Mouse (Mus musculus): ENCODE data around the gene Tmem87a.
A peak's percentile ranks its signal among the peaks of the same experiment; 100 is the strongest.

Gene Tmem87a

DNA sequence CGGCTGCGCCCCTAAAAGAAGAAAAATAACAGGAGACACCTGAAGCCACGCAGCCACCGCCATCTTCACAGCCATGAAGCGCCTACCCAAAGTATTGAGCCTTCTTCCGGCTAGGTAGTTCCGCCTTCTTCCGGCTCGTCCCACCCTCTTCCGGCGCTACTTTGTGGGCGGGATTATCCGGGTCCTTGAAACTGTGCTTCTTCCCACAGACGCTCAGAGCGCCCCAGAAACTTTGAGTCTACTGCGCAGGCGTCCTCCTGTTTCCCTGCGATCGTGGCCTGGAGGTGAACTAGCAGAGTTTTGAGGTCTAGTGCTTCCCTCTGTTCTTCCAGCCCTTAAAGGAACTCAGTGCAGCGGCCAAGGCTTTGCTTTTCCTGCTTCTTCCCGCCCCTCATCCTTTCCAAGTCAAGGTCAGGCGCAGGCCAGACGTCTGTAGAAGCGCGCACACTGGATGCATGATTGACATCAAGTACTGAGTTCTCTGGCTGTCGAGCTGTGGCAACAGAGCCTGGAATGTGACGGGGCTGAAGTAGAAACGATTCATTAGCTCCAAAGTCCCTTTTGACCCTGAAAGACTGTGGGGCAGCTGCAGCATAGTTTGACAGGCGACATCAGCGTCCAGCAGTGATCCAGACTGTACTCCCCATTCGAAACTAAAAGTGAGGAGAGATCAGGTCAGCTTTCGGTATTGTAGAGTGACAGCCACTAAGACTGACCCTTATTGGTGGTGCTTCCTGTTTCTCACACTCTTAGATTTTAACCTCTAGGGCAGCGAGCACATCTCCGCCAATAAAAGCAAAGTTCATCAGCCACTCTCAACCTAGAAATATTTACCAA, at the start of gene Tmem87a:
Gene Tmem87a, minus strand, starts transcription at position 128 of the 837 bp plus-strand sequence.
- peak; percentile 95 to 97 for DNase-seq

GRCm38 (mm10) chr2:120452600-120452999, 48.7 kb upstream of the Tmem87a start:
- no peak for DNase-seq

DNA sequence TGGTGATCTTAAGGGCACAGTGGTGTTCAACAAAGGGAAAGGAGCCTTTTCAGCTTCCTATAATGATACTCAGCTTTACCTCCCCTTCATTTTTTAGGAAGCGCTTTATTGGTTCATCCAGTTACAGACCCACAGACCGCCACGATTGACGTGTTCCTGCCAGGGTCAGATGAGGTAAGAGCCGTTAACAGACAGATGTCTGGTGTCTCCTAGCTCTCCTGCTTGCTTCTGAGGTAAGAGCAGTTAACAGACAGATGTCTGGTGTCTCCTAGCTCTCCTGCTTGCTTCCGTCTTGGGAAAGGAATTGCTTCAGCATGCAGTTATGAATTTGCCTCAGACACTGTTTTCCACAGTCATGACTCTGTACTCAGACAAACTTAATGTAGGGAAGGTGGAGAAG, 46.8 kb upstream of the Tmem87a start:
- DNase-seq = no peak

GRCm38 (mm10) chr2:120447306-120447705, 43.4 kb upstream of the Tmem87a start:
- no peak for DNase-seq

- no peak for DNase-seq
Observed at GRCm38 (mm10) chr2:120446373-120446772, 42.5 kb upstream of the Tmem87a start.

DNA sequence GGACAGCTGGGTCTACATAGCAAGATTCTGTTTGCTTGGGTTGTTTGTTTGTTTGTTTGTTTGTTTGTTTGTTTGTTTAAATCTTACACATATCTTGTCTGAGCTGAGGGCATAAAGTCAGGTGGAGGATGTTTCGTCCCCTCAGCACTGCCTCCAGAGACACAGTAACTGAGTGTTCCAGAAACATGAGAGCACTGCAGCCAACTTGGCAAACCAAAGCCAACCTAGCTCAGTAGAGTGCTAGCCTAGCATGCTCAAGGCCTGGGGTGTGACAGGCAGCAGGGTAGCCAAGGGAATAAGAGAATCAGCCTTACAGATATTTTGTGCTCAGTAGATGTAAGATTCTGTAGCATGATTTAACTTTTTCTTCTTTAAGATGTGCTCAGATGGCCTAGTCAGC, 40.6 kb upstream of the Tmem87a start:
- no peak for DNase-seq

GRCm38 (mm10) chr2:120424386-120424785, 20.5 kb upstream of the Tmem87a start:
- no peak for DNase-seq

DNA sequence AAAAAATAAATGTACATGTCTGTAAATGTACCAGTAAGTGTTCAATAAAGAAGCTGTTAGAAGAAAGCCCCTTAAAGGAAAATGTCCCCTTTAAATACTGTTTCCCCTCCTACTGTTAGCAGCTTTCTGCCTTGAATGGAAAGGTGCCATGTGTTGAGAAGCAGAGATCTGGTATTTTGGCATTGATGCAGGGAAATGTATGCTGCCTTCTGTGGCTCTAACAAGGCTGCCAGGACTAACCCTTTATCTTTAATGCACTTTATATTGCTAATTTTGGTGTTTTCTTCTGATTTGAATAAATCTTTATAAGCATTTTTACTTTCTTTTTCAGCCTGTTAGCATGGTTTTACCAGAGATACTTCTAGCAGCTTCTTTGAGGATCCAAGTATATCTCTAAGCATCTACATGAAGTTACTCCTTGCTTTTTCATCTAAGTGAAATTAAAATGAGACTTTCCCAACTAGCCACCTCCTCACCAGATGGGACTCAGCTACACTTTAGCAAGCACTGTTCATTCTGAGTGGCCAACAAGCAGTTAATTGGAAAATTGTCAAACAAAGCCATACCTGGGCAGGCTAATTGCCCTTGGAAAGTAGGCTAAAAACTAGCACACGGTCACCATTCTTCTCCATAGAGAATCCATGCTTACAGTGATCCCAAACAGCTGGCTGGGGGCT, 11.0 kb upstream of the Tmem87a start:
- DNase-seq = no peak

- no peak for DNase-seq
Observed at GRCm38 (mm10) chr2:120414113-120414512, 10.2 kb upstream of the Tmem87a start.

GRCm38 (mm10) chr2:120411096-120411628, 7.2 kb upstream of the Tmem87a start:
- DNase-seq = no peak

GRCm38 (mm10) chr2:120404823-120405765, 1.2 kb upstream of the Tmem87a start:
- peak in 1 of 2 experiments; percentile 21 for DNase-seq

DNA sequence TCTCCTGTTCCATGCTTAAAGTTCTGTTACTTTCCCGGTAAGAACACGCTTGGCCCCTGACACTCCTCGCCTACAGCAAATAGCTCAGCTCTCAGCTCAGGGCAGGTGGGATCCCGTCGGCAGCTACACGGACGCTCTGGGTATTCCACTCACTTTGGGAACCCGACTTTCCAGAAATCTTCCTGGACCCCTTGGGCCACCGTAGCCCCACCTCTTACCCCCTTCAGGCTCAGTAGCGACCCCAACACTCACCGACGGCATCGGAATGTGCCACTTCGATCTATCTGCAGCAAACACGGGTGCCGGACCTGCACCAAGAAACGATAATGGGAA, 294 bp downstream of the Tmem87a start, which contains the start of gene Ganc:
Gene Ganc, plus strand, starts transcription at position 244 of the 333 bp plus-strand sequence.
- DNase-seq = no peak

- DNase-seq = no peak
Observed at GRCm38 (mm10) chr2:120402813-120403212, 1.1 kb downstream of the Tmem87a start.

DNA sequence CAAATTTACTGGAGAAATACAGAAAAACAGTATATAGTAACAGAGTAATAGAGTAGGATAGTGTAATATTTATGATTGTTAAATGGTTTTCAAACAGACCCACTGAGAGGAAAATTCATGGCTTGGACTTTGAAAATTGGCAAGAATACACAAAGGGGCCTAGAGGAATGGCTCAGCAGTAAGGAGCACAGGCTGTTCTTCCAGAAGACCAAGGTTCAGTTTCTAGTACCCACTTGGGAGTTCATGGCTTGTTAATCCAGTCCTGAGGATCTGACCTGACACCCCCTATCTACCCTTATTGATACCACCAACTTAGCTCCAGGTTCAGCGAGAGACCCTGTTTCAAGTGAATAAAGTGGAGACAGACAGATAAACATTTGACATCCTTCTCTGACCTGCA, 6.0 kb downstream of the Tmem87a start:
- no peak for DNase-seq

DNA sequence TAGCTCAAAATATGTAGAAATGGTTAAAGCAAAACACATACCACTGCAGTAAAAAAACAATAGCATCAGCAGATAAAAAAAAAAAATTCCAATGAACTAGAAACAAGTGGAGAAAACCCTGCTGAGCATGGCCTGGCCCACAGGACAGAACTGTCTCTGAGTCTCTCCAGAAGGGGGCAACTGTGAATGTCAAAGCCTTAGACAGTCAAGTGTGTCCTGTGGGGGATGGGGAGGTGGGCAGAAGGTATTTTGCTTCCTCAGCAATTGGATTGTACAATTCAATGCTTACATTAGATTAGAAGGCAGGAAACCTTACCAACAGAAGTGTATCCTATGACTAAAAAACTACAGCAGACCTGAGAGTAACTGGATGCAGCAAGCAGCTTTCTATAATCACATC, 11.5 kb downstream of the Tmem87a start:
- no peak for DNase-seq

DNA sequence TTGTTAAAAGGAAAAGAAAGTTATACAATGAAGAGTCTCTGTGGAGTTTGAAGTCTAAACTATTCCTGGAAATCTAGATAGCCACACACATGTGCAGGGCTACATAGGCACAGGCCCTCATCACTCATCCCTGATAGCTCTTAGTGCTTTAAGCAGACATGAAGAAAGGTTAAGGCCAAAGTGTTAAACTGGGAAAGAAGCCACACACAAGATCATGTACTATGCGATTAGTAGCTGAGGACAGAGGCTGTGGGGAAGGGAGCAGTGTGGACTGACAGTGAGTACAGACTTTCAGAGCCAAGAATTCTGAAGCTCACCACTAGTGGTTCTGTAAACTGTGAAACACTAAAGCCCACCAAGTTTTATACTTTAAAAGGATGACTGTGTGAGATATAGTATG, 13.0 kb downstream of the Tmem87a start:
- DNase-seq = no peak

DNA sequence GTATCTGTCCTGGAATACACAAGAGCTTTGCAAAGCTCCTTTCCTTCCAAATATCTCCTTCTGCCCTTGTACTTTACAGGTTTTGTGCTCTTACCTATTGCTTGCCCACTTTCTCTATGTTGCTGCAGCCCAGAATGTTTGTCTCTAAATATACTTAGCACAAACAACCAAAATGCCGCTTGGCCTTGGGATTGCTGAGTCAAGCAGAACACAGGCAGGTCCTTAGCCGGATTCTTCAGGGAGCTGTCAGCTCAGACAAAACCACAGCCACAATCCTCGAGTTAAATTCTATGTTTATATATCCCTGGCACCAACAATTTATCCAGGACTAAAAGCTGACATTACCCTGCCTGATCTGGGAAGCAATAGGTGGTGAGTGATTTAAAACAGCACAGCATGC, 14.5 kb downstream of the Tmem87a start:
- no peak for DNase-seq

DNA sequence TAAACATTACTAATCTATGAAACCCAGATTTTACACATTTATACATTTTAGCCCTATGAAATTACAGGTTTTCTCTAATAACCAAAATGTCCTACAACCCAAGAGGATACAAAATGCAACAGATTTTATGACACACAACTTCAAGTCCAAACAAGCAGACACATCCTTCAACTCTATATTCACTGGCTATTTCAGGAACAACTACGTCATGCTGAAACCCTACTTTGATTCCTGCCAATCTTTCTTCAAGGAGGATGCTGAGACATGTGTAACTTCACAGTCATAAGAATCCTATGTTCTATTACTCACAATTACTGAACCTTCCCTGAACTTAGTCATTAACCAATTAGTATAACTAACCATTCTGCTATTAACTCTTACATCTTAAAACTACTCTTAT, 16.6 kb downstream of the Tmem87a start:
- no peak for DNase-seq

DNA sequence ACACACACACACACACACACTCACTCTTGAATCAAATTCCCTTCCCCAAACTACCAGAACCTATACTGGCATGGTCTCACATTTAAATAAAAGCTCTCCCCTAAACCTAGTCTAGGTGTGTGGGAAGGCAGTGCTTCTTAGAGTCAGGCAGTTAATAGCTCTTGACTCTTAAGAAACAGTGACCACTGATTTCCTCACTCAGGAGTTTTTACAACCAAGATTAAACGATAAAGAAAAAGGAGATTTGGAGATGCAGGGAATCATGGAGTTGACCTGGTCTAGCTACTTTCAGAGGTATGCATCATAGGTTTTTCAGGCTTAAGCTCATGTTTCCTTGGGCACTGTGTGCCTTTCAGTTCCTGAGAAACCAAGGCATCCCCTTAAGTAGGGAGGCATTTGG, 17.6 kb downstream of the Tmem87a start:
- DNase-seq = no peak

DNA sequence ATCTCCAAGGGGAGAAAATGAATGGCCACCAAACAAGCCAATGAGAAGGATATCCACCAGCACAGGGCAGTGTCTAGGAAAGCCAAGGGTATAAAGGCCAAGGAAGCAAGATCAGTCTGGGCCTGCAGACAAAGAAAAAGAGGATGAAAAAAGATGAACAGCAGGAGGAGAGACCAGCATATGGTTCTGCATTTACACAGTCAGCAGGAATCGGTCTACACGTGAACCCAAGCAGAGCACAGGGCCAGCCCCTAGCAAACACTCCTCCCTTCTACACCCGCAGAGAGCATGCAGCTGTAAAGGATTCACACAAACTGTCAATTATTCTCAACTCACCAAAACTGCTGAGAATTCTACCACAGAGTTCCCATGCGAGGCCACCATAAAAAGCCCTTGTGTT, 30.1 kb downstream of the Tmem87a start:
- DNase-seq = no peak

DNA sequence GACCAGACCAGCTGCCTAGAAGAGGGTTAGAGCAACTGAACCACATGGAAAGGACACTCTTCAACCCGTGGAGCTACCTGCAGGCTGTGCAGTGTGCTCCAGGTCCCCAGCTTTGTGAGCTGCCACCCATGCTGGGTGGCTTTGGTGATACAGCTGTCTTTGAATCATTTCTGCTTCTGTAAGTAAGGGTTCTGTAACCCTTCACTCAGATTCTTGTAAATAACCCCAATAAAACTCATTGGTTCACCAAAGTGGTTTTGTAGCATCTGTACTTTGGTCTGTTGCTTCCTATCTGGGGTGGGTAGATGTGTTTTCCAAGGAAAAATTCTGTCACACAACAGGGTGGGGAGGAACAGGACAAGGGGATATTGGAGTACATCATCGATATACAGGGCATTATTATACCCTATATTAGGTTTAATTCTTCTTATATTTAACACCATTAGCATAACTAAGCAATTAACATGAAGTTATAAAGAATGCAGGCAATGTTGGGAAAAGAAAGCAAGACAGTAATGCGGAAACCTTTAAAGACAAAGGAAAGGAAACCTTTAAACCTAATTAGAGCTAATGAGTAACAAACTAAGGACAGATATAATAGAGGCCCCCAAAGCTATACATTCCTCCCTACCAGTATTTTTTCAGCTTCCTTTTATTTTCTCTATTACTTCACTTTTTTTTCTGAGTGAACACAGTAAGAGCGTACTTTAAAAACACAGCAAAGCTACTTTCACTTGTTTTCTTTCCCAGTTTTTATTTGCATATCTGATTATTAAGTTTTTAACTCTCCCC, 36.3 kb downstream of the Tmem87a start:
- no peak for DNase-seq

DNA sequence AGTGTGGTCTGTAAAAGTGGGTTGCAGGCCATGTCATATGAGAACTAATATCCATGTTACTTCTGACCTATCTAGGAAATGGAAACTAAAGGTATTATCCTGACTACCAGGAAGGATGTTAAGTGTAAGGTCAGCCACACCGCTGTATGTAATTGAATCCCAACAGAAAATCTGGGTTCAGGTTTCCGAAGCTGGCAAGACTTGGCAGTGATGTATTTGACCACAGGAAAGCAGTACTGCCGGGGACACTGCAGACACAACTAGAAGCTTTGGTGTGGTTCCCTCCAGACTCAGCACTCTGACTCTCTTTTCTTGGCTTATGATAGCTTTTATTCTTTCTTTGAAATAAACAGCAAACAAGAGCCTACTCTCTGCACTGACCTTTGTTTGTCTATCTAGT, 37.4 kb downstream of the Tmem87a start:
- no peak for DNase-seq

Measured in B cell, adult 2 months (primary cell).